Mouse (Mus musculus) embryonic facial prominence, embryonic 15.5 days (tissue): Measurements from ENCODE around the gene Tmem251. TPM values are rescaled to one million over a fixed set of nuclear protein-coding genes. Genes with fewer than 3 reads are reported as not detected.

Experiments
- ATAC-seq: fragments of 200-750 bp; cut with Nextera tagmentation; 2 replicates; pipeline ENCODE4 v1.8.0; 2017; ENCODE audit warnings: low read depth, moderate TSS enrichment; ENCODE audit not compliant: insufficient number of reproducible peaks, low FRiP score, low TSS enrichment
- H3K27ac ChIP-seq: fragments of 300-500 bp; sonication (generic); replicated peaks from 2 replicates; pipeline ENCODE4 v1.5.1; 2015; ENCODE audit warnings: mild to moderate bottlenecking, inconsistent platforms
- H3K27me3 ChIP-seq: fragments of 300-500 bp; sonication (generic); 2 replicates; pipeline ENCODE4 v1.6.1; 2015; ENCODE audit warnings: inconsistent platforms
- H3K36me3 ChIP-seq: fragments of 300-500 bp; sonication (generic); 2 replicates; pipeline ENCODE4 v1.6.1; 2015; ENCODE audit warnings: mild to moderate bottlenecking, inconsistent platforms
- H3K4me1 ChIP-seq: fragments of 300-500 bp; sonication (generic); 2 replicates; pipeline ENCODE4 v1.6.1; 2015; ENCODE audit warnings: inconsistent platforms
- H3K4me2 ChIP-seq: fragments of 300-500 bp; sonication (generic); replicated peaks from 2 replicates; pipeline ENCODE4 v1.6.1; 2015; ENCODE audit warnings: mild to moderate bottlenecking, inconsistent platforms
- H3K4me3 ChIP-seq: fragments of 300-500 bp; sonication (generic); replicated peaks from 2 replicates; pipeline ENCODE4 v1.5.1; 2015; ENCODE audit warnings: mild to moderate bottlenecking, inconsistent platforms
- H3K9ac ChIP-seq: fragments of 300-500 bp; sonication (generic); 2 replicates; pipeline ENCODE4 v1.6.1; 2015; ENCODE audit warnings: inconsistent platforms
- H3K9me3 ChIP-seq: fragments of 300-500 bp; sonication (generic); replicated peaks from 2 replicates; pipeline ENCODE4 v1.6.1; 2016; ENCODE audit warnings: inconsistent platforms
- WGBS: fragments of 180-500 bp; shearing (Covaris S2); methylation state at CpG from one replicate; pipeline ENCODE4 v1.1.7; 2015; 5-methylcytosine and 5-hydroxymethylcytosine counted together
- polyA plus RNA-seq: library from polyadenylated mRNA; unstranded; fragments of >200 nt; fragmentation: Nextera tagmentation; extraction: Ambion mirVana; gene quantifications from 2 replicates; pipeline ENCODE4 v1.2.1, GENCODE M21; 2015

Tmem251 gene
- 8.7 and 10.2 TPM in 2 replicates for polyA plus RNA-seq

DNA sequence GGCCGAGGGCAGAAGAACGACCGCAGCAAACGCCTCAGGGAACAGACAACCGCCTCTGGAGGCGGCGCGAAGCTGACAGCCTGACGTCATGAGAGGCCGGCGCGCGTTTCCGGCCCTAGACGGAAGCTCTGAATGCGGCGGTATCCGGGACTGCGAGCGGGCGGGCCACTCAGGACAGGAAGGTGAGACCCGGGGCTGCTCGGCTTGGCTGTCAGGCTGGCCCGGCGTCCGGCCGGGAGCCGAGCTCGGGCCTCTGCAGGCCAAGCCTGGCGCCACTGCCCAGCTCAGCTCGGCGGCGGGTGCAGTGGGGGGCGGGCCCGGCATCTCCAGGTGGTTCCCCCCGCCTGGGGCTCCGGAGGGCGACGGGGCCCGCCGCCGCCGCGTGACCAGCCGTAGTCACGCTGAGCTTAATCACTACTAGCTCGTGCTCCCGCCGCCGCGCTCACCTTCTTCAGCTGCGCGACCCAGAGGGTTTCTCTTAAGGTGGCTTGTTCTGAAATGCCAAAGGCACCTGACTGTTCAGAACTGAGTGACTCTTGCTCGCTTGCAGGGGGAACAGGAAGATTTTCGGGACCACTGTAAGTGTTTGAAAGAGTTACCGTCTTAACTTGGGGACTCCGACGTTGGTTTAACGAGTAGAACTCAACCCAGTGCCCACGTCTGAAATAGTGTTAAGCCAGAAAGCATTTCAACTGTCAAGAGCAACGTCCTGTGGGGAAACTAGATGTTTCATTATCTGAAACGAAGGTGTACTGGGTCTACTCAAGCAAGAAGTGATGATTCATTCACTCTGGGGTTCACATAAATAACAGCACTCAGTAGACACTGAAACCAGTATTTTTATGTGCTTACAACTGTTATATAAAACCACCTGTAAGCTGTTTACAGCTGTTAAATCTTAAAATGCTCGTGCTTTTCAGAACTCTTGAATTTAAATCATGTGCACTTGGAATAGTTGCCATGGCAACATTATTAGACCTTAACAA is at the start of gene Tmem251, which contains the start of gene Moap1:
Gene Tmem251, plus strand, starts transcription at position 174 of the 986 bp plus-strand sequence.
Gene Moap1, minus strand, starts transcription at position 73 of the 986 bp plus-strand sequence.
- ATAC-seq = peak; percentile 92
- peak within 1 kb of the TSS; percentile 90 for H3K27ac ChIP-seq

DNA sequence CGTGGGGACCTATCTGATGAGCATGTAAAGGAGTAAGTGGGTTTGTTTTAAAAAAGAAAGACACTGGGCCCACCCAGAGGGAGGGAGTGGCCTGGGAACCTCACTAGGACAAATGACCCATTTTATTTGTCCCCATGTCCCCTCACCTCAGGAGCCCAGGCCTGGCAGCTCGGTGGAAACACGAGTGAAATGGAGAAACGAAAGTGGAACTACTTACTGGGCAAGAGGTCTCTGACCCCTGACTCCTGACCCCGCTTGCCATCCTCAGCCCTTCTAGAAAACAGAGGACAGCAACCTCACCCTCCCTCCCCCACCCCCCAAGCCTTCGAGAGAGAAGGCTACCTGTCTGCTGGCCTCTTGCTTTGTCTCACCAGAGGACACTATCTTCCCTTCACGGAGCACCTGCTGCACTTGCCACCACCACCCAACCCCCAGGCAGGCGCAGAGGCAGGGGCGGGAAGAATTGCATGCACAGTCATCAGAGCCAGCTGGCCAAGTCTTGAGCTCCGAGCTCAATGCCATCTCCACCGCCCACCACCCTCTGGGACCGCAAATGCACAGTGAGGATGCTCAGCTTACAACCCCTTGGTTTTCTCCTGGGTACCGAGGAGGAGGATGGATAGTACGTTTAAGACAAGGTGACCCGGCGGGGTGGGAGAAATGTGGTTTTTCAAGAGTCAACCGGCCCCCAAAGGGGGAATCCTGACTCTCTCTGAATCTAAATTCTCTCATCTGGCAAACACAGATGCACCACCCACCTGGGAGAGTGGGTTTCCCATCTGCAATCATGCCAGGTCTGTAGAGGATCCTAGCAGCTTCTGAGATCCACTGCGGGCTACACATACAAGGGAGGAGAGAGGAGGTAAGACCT is 48.0 kb upstream of the Tmem251 start:
- H3K27ac ChIP-seq = no peak overlapping the region
- WGBS = 57% methylated on average over 18 of the region's 18 CpGs
- H3K4me1 ChIP-seq = peaks cover 41% of the 10 kb centered on the region
- no peaks in the 10 kb centered on the region for H3K36me3 ChIP-seq
- H3K27me3 ChIP-seq = no peaks in the 10 kb centered on the region
- no peaks in the 10 kb centered on the region for H3K9me3 ChIP-seq
- no peak overlapping the region for H3K4me2 ChIP-seq
- H3K4me3 ChIP-seq = no peak overlapping the region
- no peak overlapping the region for H3K9ac ChIP-seq
- ATAC-seq = no peak

More for the DNA sequence above, at the start of gene Tmem251, which contains the start of gene Moap1:
- peak within 1 kb of the TSS; percentile 64 for H3K4me2 ChIP-seq
- H3K36me3 ChIP-seq = 0 out of 2 replicates have a peak, but pooled peaks cover 11% of the 10 kb centered on the region
- H3K9me3 ChIP-seq = no peaks in the 10 kb centered on the region
- peak within 1 kb of the TSS; percentile 81 for H3K9ac ChIP-seq
- H3K4me1 ChIP-seq = peaks cover 20% of the 10 kb centered on the region
- peak within 1 kb of the TSS; percentile 86 for H3K4me3 ChIP-seq
- under 1% methylated on average over 63 of the region's 63 CpGs for WGBS
- no peaks in the 10 kb centered on the region for H3K27me3 ChIP-seq

DNA sequence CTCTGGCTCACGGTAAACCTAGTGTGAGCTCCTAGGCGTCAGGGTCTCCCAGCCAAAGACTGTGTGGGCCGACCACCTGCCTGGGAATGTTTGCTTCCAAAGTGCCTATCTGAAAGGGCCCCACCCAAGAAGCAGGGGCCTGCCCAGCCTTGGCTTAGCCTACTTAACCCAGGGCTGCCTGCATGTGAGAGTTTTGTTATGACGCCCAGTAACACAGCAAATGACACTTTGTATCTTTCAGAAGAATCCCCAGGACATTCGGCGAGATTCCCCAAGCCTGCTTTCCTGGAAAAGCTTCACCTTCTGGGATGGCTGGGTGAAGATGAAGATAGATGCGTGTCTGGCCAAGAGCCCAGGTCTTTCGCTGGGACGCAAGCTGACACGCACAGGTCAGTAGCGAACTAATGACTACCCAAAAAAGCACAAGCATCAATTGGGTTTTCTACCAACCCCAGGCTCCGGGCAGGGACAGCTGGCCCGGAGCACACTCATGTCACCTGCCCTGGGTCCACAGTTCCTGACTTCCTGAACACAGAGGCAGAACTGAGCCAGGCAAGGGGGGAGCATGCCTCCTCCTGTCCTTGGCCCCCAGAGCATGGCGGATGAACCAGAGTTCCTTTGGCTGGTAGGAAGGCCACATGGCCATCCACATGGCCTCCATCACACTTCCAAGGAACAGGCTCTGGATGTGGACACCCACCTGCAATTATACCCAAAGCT is 46.8 kb upstream of the Tmem251 start:
- ATAC-seq = no peak
- H3K4me3 ChIP-seq = no peak overlapping the region
- 84% methylated on average over 14 of the region's 14 CpGs for WGBS

DNA sequence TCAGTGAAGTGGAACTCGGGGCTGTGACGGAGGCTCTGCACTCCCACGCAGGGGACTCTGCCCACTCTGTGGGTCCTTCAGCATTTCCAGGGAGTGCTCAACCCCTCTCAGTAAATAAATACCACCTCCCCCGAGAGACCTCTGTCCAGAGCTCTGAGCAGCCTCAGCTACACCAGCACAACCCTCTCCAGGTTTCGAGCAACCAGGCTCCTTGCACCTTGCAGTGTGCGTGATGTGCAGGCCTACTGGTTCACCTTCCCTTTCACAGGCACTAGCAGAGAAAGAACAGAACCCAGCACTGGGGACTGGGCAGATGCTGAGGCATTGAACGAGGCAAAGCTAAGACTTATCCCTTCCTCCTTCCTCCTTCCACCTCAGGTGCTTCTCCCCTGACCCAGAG is 46.2 kb upstream of the Tmem251 start:
- 78% methylated on average over 7 of the region's 7 CpGs for WGBS
- ATAC-seq = no peak
- H3K9ac ChIP-seq = no peak overlapping the region
- H3K4me3 ChIP-seq = no peak overlapping the region
- H3K4me2 ChIP-seq = no peak overlapping the region
- no peaks in the 10 kb centered on the region for H3K27me3 ChIP-seq
- no peak overlapping the region for H3K27ac ChIP-seq
- peaks cover 35% of the 10 kb centered on the region for H3K4me1 ChIP-seq
- H3K9me3 ChIP-seq = no peaks in the 10 kb centered on the region
- H3K36me3 ChIP-seq = no peaks in the 10 kb centered on the region

More for the DNA sequence above, 46.8 kb upstream of the Tmem251 start:
- Histone ChIP-seq H3K9ac (no peak overlapping the region), H3K4me2 (no peak overlapping the region), H3K4me1 (peaks cover 35% of the 10 kb centered on the region), H3K27me3 (no peaks in the 10 kb centered on the region), H3K27ac (no peak overlapping the region), H3K36me3 (no peaks in the 10 kb centered on the region), H3K9me3 (no peaks in the 10 kb centered on the region)

DNA sequence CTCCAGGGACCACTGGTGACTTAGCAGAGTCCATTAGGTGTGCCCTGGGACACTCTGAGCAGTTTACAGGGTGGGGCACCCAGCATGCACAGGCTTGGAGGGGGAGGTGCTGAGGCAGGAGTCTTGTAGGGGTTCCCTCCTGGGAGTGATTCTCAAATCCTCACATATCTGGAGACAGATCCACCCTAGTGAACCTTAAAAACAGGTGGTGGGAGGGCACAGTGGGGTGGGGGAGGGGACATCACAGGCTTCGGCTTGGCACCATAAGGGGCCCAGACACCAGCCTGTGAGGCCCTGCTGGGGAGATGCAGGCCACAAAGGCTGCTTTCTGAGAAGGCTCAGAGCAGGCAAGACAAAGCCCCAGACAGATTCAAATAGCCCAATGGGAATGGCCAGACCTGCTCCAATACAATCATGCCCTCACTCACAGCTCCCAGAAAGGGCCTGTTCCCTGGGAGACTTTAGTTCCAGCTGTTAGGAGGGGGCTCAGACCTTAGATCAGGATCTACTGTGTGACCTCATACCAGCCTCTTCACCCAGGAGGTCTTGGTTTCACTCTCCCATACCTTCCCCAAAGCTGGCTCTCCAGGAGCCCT is 45.4 kb upstream of the Tmem251 start:
- WGBS = 23% methylated on average over 1 of the region's 1 CpGs
- Histone ChIP-seq H3K9me3 (no peaks in the 10 kb centered on the region), H3K27me3 (no peaks in the 10 kb centered on the region), H3K36me3 (no peaks in the 10 kb centered on the region), H3K9ac (no peak overlapping the region), H3K4me3 (no peak overlapping the region), H3K4me2 (no peak overlapping the region), H3K27ac (no peak overlapping the region), H3K4me1 (peaks cover 42% of the 10 kb centered on the region)
- no peak; the same call in 1 of the 2 replicates for ATAC-seq

DNA sequence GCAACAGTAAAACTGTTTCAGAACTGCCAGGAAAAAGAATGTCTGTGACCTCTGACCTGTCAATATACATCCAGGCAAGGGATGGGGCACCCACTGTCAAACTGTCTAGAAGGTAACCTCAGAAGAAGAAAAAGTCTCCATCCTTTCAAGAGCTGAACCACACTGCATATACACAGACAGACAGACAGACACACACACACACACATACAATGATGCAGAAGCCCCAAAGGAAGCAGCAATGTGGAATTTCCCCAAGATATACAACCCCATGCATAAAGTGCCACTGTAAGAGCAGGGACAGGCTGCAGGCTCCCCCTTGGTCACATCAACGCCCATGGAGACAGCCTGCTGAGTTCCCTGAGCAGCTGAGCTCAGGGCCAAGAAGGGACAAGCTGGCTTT is 44.4 kb upstream of the Tmem251 start:
- H3K9me3 ChIP-seq = no peaks in the 10 kb centered on the region
- ATAC-seq = no peak
- H3K27me3 ChIP-seq = no peaks in the 10 kb centered on the region
- H3K9ac ChIP-seq = no peak overlapping the region
- H3K4me1 ChIP-seq = peaks cover 52% of the 10 kb centered on the region
- H3K27ac ChIP-seq = no peak overlapping the region
- H3K36me3 ChIP-seq = no peaks in the 10 kb centered on the region
- WGBS = 48% methylated on average over 1 of the region's 1 CpGs
- H3K4me3 ChIP-seq = no peak overlapping the region
- no peak overlapping the region for H3K4me2 ChIP-seq

DNA sequence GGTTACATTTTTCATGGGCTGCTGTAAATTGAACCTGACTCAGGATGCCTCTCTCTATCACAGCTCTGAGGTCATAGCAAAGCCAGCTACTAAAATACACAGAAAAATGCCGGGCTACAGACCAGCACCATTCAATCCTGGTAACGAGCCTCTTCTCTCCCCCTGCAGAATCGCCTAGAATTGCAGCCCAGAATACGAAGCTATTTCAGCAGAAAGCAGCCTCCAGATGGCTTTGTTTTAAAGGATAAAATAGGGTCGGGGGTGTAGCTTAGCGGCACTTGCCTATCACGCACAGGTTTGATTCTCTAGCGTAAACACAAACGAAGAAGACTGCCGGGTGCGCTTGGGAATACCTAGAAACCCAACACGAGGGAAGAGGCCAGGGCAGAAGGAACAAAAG is 43.1 kb upstream of the Tmem251 start:
- H3K27me3 ChIP-seq = no peaks in the 10 kb centered on the region
- H3K4me2 ChIP-seq = no peak overlapping the region
- H3K27ac ChIP-seq = no peak overlapping the region

DNA sequence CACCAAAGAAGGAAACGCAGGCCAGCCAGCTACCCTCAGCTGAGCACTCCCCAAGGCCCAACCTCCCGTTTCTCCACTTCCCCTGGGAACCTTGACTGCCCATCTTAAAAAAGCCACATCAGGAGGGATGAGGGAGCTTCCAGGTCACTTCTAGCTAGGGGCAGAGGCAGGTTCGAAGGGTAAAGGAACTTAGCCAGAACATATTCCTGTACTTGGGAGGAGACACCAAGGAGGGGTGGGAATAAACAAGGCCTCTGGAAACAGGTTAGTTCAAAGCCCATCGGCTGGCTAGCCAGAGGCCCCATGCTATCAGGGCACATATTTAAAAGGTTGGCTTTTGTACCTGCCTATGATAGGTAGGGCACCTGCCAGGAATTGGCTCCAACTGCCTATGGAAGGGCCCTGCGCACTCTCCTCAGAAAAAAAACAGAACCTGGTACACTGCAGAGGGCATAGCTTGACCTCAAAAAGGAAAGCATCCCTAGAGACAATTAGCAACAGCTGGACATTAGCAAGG is 41.8 kb upstream of the Tmem251 start:
- H3K4me2 ChIP-seq = no peak overlapping the region

More for the DNA sequence above, 43.1 kb upstream of the Tmem251 start:
- Histone ChIP-seq H3K4me3 (no peak overlapping the region), H3K4me1 (peaks cover 57% of the 10 kb centered on the region), H3K36me3 (no peaks in the 10 kb centered on the region), H3K9ac (no peak overlapping the region), H3K9me3 (no peaks in the 10 kb centered on the region)
- no peak for ATAC-seq
- 52% methylated on average over 12 of the region's 12 CpGs for WGBS

DNA sequence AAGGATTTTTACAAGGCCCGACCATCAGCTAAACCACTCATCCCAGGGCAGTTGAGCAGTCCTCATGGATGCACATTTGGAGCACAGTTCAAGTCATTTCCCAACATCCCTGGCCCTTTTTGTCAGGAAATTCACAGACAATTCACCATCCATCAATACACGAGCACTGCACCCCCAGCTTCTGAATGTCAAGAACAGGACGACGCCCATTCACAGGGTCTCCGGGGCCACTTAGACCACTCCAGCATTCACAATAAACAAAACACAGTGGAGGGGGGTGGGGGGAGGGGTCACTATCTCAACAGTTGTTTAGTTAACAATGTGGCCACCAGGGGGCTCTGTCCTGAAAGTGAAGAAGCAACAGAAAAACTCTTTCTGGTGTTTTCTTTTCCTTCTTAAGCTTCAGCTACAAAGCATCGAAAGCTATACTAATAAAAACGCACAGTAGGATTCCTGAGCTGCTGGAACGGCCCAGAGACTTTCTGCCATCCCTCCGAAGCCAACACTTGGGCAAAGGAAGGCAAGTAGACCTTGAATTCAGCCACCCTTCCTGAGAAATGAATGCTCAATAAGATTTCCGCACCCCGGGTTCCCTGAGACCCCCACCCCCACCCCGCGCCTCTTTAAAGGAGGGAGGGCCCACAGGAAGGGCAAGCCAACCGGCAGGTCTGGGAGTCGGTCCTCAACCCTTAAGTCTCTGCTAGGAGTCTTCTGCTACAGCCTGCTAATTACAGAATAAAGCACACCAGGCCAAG is 41.0 kb upstream of the Tmem251 start:
- Histone ChIP-seq H3K4me2 (peak overlapping the region; percentile 96), H3K9ac (no peak overlapping the region), H3K9me3 (no peaks in the 10 kb centered on the region), H3K27me3 (no peaks in the 10 kb centered on the region), H3K36me3 (no peaks in the 10 kb centered on the region), H3K4me3 (peak overlapping the region; percentile 76), H3K27ac (peak overlapping the region; percentile 85), H3K4me1 (peaks cover 54% of the 10 kb centered on the region)
- no peak for ATAC-seq
- 6% methylated on average over 15 of the region's 15 CpGs for WGBS

More for the DNA sequence above, 41.8 kb upstream of the Tmem251 start:
- H3K36me3 ChIP-seq = no peaks in the 10 kb centered on the region
- H3K27me3 ChIP-seq = no peaks in the 10 kb centered on the region
- no peak overlapping the region for H3K9ac ChIP-seq
- no peak for ATAC-seq
- WGBS = 80% methylated on average over 5 of the region's 5 CpGs
- no peak overlapping the region for H3K4me3 ChIP-seq
- H3K27ac ChIP-seq = no peak overlapping the region
- no peaks in the 10 kb centered on the region for H3K9me3 ChIP-seq
- peaks cover 54% of the 10 kb centered on the region for H3K4me1 ChIP-seq

DNA sequence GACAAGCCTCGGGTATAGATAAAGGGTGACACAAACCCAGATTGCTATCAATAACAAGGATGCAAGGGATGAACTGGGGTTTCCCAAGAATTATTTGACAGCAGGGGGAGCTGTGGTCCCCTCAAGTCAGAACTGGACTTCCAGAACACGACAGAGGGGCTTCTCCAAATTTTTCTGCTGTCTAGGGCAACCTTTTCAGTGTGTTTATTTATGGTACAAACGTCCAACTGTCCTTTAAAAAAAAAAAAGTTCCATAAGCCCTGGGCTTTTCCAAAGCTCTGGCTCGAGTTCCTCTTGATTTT is 40.5 kb upstream of the Tmem251 start:
- Histone ChIP-seq H3K4me3 (peak overlapping the region; percentile 76), H3K27me3 (no peaks in the 10 kb centered on the region), H3K9ac (no peak overlapping the region), H3K9me3 (no peaks in the 10 kb centered on the region), H3K27ac (peak overlapping the region; percentile 85), H3K4me2 (peak overlapping the region; percentile 96), H3K36me3 (no peaks in the 10 kb centered on the region), H3K4me1 (peaks cover 51% of the 10 kb centered on the region)
- no peak for ATAC-seq
- WGBS = 4% methylated on average over 4 of the region's 4 CpGs
